Mouse (Mus musculus) midbrain, embryonic 14.5 days (tissue): ENCODE measurements at regions not wholly inside any gene's neighbourhood (a gene's known extent, or its start where the extent isn't known, plus 50 kb on each side); places are given as distances from the start of the nearest gene placed in this dataset.

ENCODE experiments used
- ATAC-seq: fragments of 200-750 bp; cut with Nextera tagmentation; 2 replicates; pipeline ENCODE4 v1.8.0; 2017; ENCODE audit warnings: moderate number of reproducible peaks, moderate library complexity; ENCODE audit not compliant: low FRiP score, low TSS enrichment
- DNase-seq: peaks from one replicate; pipeline ENCODE4 v3.0.0-alpha.2; 2015
- H3K27ac ChIP-seq: fragments of 300-500 bp; sonication (generic); replicated peaks from 2 replicates; pipeline ENCODE4 v1.5.1; 2014; ENCODE audit warnings: mild to moderate bottlenecking, low read depth, low read length, moderate library complexity
- H3K27me3 ChIP-seq: fragments of 300-500 bp; sonication (generic); 2 replicates; pipeline ENCODE4 v1.6.1; 2014; ENCODE audit warnings: low read length, control low read depth, mixed read lengths; ENCODE audit not compliant: control insufficient read depth, insufficient read depth
- H3K36me3 ChIP-seq: fragments of 300-500 bp; sonication (generic); 2 replicates; pipeline ENCODE4 v1.6.1; 2014; ENCODE audit warnings: low read length, control low read depth; ENCODE audit not compliant: control insufficient read depth, insufficient read depth
- H3K4me1 ChIP-seq: fragments of 300-500 bp; sonication (generic); 2 replicates; pipeline ENCODE4 v1.6.1; 2014; ENCODE audit warnings: mild to moderate bottlenecking, antibody characterized with exemption, low read length, control low read depth; ENCODE audit not compliant: control insufficient read depth, insufficient read depth
- H3K4me2 ChIP-seq: fragments of 300-500 bp; sonication (generic); 2 replicates; pipeline ENCODE4 v1.6.1; 2014; ENCODE audit warnings: mild to moderate bottlenecking, low read length, moderate library complexity
- H3K4me3 ChIP-seq: fragments of 300-500 bp; sonication (generic); replicated peaks from 2 replicates; pipeline ENCODE4 v1.5.1; 2014; ENCODE audit warnings: low read depth, low read length
- H3K9ac ChIP-seq: fragments of 300-500 bp; sonication (generic); replicated peaks from 2 replicates; pipeline ENCODE4 v1.6.1; 2014; ENCODE audit warnings: mild to moderate bottlenecking, low read length, moderate library complexity
- H3K9me3 ChIP-seq: fragments of 300-500 bp; sonication (generic); 2 replicates; pipeline ENCODE4 v1.6.1; 2016; ENCODE audit warnings: low read length, control low read depth, mixed read lengths; ENCODE audit not compliant: control insufficient read depth
- WGBS: fragments of 180-500 bp; shearing (Covaris S2); extraction: QIAGEN DNeasy Blood & Tissue Kit; methylation state at CpG from one replicate; pipeline ENCODE4 v1.1.7; 2014; 5-methylcytosine and 5-hydroxymethylcytosine counted together

- Histone ChIP-seq H3K4me2 (no peak overlapping the region), H3K9ac (no peak overlapping the region), H3K27ac (no peak overlapping the region), H3K27me3 (no peaks in the 10 kb centered on the region), H3K4me3 (no peak overlapping the region), H3K36me3 (no peaks in the 10 kb centered on the region), H3K4me1 (no peaks in the 10 kb centered on the region), H3K9me3 (no peaks in the 10 kb centered on the region)
- 90% methylated on average over 7 of the region's 7 CpGs for WGBS
- DNase-seq (no peak), ATAC-seq (no peak)
These were observed 97.2 kb downstream of the Gm826 start for GRCm38 (mm10) chr2:160236806-160237205.

DNA sequence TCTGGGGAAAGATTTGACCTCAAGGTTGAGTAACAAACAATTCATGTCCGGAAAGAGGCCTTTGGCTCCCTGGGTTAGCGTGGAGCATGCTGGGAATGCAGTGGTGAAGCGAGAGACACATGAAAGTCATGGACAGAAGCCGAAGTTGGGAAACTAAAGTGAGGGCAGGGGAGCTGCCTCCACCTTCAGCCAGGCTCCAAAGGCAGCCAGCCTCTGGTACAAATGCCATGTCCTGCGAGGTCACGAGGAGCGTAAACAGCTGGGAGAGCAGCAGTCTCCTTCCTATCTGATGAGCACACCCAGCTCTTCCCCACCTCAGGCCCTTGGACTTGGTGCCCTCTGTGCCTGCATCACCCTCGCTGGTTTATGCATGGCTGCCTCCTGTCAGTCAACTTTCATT is 103.2 kb downstream of the Gm826 start:
- Histone ChIP-seq H3K27me3 (no peaks in the 10 kb centered on the region), H3K9ac (no peak overlapping the region), H3K27ac (no peak overlapping the region), H3K36me3 (no peaks in the 10 kb centered on the region), H3K4me1 (no peaks in the 10 kb centered on the region), H3K4me2 (no peak overlapping the region), H3K9me3 (no peaks in the 10 kb centered on the region), H3K4me3 (no peak overlapping the region)
- no peak for DNase-seq
- no peak for ATAC-seq
- WGBS: 76% methylated on average over 8 of the region's 8 CpGs

DNA sequence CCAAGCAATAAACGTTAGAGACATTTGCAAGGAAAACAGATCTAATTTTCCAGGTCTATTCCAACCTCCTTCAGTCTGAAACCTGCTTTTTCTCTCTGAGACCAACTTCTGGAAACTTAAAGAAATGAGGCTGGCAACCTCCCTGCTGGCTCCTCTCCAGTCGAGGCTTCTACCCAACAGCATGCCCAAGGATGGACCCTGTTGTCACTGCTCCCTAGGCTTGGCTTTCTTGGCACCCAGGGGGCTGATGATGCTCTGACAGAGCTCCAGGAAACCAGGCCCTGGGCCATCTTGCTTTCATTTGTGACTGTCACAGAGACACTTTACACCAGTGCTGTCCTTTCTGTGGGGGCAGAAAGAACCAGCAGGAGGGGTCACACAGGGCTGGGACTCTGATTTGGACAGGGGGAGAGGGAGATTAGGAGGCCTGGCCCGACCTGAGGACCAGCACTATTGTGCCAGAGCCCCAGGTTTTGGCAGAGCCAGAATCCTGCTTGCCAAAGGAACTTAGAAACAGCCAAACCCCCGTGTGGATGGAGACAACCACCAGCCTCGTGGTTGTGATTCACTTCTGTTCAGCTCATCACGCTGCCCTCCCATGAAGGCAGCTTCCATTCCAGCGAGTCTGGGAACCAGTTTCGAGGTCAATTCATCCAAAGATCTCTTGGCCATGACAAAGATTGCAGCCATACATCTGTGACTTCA is 105.5 kb downstream of the Gm826 start:
- Histone ChIP-seq H3K27ac (no peak overlapping the region), H3K36me3 (no peaks in the 10 kb centered on the region), H3K4me3 (no peak overlapping the region), H3K9me3 (no peaks in the 10 kb centered on the region), H3K4me1 (no peaks in the 10 kb centered on the region), H3K27me3 (no peaks in the 10 kb centered on the region), H3K4me2 (no peak overlapping the region), H3K9ac (no peak overlapping the region)
- DNase-seq (no peak), ATAC-seq (no peak)
- 67% methylated on average over 8 of the region's 8 CpGs for WGBS

DNA sequence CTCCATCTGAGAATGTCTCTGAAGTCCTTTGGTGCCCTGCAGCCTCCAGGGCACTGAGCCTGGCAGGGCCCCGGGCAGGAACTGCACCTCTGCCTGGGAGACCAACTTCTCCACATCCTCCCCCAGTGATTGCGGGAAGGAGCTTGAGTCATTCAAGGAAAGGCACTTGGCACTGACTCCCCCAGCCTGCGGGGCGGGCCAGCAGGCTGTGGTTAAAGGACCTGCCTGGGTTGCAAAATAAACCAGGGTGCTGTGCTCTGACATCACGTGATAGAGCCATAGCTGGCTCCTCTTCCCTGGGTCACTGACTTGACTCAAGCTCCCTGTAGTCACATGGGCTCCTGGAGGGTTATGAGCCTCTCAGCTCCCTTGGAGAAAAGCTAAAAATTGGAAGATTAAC is 108.5 kb downstream of the Gm826 start:
- Histone ChIP-seq H3K9ac (no peak overlapping the region), H3K9me3 (no peaks in the 10 kb centered on the region), H3K36me3 (no peaks in the 10 kb centered on the region), H3K27ac (no peak overlapping the region), H3K4me1 (no peaks in the 10 kb centered on the region), H3K4me2 (no peak overlapping the region), H3K4me3 (no peak overlapping the region), H3K27me3 (no peaks in the 10 kb centered on the region)
- no peak for ATAC-seq
- 78% methylated on average over 5 of the region's 5 CpGs for WGBS
- DNase-seq: no peak

- H3K9ac ChIP-seq: no peak overlapping the region
- WGBS: 95% methylated on average over 8 of the region's 8 CpGs
- DNase-seq: no peak
- no peak for ATAC-seq
- H3K4me2 ChIP-seq: no peak overlapping the region
- no peaks in the 10 kb centered on the region for H3K36me3 ChIP-seq
- no peaks in the 10 kb centered on the region for H3K4me1 ChIP-seq
- H3K4me3 ChIP-seq: no peak overlapping the region
- H3K27ac ChIP-seq: no peak overlapping the region
- no peaks in the 10 kb centered on the region for H3K27me3 ChIP-seq
- no peaks in the 10 kb centered on the region for H3K9me3 ChIP-seq
These were observed 110.6 kb downstream of the Gm826 start for GRCm38 (mm10) chr2:160223366-160223765.

DNA sequence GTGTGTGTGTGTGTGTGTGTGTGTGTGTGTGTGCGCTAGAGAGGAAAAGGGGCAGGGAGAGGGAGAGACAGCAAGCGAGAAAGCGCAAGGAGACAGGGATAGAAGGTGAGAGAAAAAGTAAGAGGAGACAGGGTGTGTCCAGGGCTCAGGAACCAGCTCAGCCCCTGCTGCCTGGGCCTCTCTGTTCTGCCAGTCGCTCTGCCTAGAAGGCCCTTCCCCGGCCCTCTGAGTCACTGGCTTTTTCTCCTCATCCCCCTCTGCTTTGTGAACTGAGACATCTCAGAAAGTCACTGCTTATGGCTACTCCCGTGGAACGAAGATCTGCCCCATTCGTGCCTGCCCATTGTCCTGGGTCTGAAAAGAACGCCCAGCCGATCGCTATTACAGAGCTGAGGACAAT is 112.2 kb downstream of the Gm826 start:
- 21% methylated on average over 10 of the region's 11 CpGs for WGBS
- no peaks in the 10 kb centered on the region for H3K36me3 ChIP-seq
- no peak overlapping the region for H3K4me2 ChIP-seq
- H3K9ac ChIP-seq: no peak overlapping the region
- no peaks in the 10 kb centered on the region for H3K27me3 ChIP-seq
- H3K4me3 ChIP-seq: no peak overlapping the region
- no peaks in the 10 kb centered on the region for H3K4me1 ChIP-seq
- H3K27ac ChIP-seq: no peak overlapping the region
- no peak for DNase-seq
- ATAC-seq: no peak
- no peaks in the 10 kb centered on the region for H3K9me3 ChIP-seq

DNA sequence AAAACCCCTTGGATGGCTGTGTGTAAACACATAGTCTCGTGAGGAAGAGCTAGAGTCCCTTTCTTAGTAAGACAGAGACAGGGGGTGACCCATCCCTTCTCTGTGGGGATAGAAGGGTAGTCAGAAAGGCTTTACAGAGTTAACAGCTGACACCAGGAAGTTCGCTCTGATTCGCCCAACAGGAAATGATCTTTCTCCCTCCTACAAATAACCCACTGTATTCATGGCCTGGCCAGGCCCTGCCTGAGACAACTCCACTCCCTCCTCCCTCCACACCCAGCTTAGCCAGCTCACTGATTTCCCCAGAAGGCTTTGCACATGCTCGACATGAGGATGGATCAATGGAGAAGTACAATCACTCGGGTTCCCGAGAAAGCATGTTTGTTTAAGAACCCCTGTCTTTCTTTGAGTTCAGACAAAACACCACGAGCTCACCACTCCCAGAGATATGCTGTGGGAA is 113.4 kb downstream of the Gm826 start:
- Histone ChIP-seq H3K27ac (no peak overlapping the region), H3K4me2 (no peak overlapping the region), H3K4me1 (no peaks in the 10 kb centered on the region), H3K4me3 (no peak overlapping the region), H3K9me3 (no peaks in the 10 kb centered on the region), H3K27me3 (no peaks in the 10 kb centered on the region), H3K9ac (no peak overlapping the region), H3K36me3 (no peaks in the 10 kb centered on the region)
- DNase-seq (no peak), ATAC-seq (no peak)
- 18% methylated on average over 7 of the region's 7 CpGs for WGBS

DNA sequence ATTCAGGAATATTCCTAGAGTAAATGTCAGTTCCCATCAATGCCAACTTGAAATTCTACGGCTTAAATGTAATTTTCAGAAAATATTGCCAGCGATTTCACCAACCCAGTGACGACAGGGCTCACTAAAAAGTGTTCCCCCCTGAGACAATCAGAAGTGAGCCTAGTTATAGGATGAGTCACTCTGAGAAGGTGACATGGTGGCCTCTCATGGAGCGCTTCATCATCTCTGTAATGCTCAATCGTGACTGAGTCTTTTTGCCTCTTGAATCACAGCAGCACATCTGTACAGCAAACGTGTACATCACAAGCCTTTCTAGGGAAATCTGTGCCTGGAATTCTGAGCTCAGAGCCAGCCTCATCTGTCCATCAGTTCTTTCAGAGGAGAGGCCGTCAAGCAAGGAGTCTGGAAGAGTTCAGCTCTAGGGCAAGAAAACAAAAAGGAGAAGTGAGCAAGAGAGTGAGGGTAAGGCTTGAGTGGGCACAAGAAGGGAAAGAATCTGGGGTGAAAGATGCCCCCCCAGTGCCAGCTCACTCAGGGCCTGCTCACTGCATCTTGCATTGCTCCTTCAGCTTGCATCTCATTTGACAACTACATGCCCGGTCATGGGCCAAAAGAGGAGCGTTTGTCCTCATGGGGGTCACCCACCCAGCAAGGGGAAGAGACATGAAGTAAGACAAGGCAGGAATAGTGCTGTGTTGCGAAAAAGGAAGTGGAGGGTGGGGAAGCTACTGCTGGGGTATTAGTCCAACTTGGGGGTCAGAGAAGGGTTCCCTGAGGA is 119.7 kb downstream of the Gm826 start:
- Histone ChIP-seq H3K27ac (no peak overlapping the region), H3K9ac (no peak overlapping the region), H3K4me3 (no peak overlapping the region), H3K27me3 (no peaks in the 10 kb centered on the region), H3K4me1 (no peaks in the 10 kb centered on the region), H3K4me2 (no peak overlapping the region), H3K9me3 (no peaks in the 10 kb centered on the region), H3K36me3 (no peaks in the 10 kb centered on the region)
- DNase-seq (no peak), ATAC-seq (no peak)
- 90% methylated on average over 10 of the region's 10 CpGs for WGBS

- Histone ChIP-seq H3K36me3 (no peaks in the 10 kb centered on the region), H3K4me1 (no peaks in the 10 kb centered on the region), H3K27ac (no peak overlapping the region), H3K27me3 (no peaks in the 10 kb centered on the region), H3K9ac (no peak overlapping the region), H3K9me3 (no peaks in the 10 kb centered on the region), H3K4me3 (no peak overlapping the region), H3K4me2 (no peak overlapping the region)
- WGBS: 75% methylated on average over 3 of the region's 3 CpGs
- DNase-seq: no peak
- ATAC-seq: no peak
These were observed 123.5 kb downstream of the Gm826 start for GRCm38 (mm10) chr2:160210507-160210906.
